ENCODE assay signal across 18 mouse cellular contexts in the genomic region with DNA sequence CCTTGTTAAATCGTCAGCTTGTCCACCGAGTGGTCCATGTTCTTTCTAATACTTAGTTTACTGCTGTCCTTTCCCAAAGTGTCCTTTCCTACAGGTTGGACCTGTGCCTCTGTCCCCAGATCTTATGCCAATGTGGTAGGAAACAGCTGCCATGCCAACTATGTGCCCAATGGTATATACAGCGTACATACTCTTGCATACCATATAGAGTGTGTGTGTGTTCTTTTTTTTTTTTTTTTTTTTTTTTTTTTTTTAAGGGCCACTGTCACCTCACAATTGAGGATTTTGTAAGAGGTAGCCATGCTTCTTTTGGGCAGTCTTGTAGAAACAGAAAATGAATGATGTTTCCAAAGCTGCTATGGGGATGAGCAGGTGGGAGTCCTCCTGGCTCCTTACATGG.
"Had no signal": no experiment of that assay in that cellular context is flagged by ENCODE, and none has a peak within 500 bp of the region (broad histone marks: within the 10 kb centered on the region; RNA-seq: fewer than 3 reads in every experiment).

No protein-coding gene starts in this region.

- H3K36me3 ChIP-seq: midbrain, embryonic 12.5 days; neural tube, embryonic 13.5 days; neural tube, embryonic 15.5 days; stomach, embryonic 15.5 days had no signal

- H3K9me3 ChIP-seq: midbrain, embryonic 12.5 days; neural tube, embryonic 13.5 days; neural tube, embryonic 15.5 days; stomach, embryonic 15.5 days had no signal

- H3K9ac ChIP-seq: lung, embryonic 14.5 days; midbrain, embryonic 12.5 days; neural tube, embryonic 13.5 days; neural tube, embryonic 15.5 days; stomach, embryonic 15.5 days had no signal

- H3K4me2 ChIP-seq: lung, embryonic 14.5 days; midbrain, embryonic 12.5 days; neural tube, embryonic 13.5 days; neural tube, embryonic 15.5 days; stomach, embryonic 15.5 days had no signal

- ATAC-seq: midbrain, embryonic 16.5 days had no signal

- H3K4me1 ChIP-seq: midbrain, embryonic 12.5 days; neural tube, embryonic 13.5 days; neural tube, embryonic 15.5 days; stomach, embryonic 15.5 days had no signal

- DNase-seq: lung, adult 18-20 months; lung, embryonic 14.5 days; lung, postnatal 10 days; lung, postnatal 4 days; midbrain, embryonic 14.5 days; retina, postnatal 1 day; right cerebral cortex, adult 18-20 months; right cerebral cortex, postnatal 25 days; thymus, adult 2 months; thymus, postnatal 25 days; thymus, postnatal 4 days had no signal

- H3K27me3 ChIP-seq: midbrain, embryonic 12.5 days; neural tube, embryonic 13.5 days; neural tube, embryonic 15.5 days; stomach, embryonic 15.5 days had no signal

- H3K4me3 ChIP-seq: midbrain, embryonic 12.5 days; myocyte; neural tube, embryonic 13.5 days; neural tube, embryonic 15.5 days; stomach, embryonic 15.5 days had no signal

- H3K27ac ChIP-seq: midbrain, embryonic 12.5 days; neural tube, embryonic 13.5 days; neural tube, embryonic 15.5 days; stomach, embryonic 15.5 days; stomach, postnatal 0 days had no signal
